Mouse (Mus musculus): ENCODE results near the gene Atp6v1a. TPM values are rescaled to one million over a fixed set of nuclear protein-coding genes. Genes with fewer than 3 reads are reported as not detected.
A peak's percentile ranks its signal among the peaks of the same experiment; 100 is the strongest.

Atp6v1a gene
- polyA plus RNA-seq, 1 experiment, result 271 TPM

- H3K27ac ChIP-seq (ENCODE audit: insufficient read depth, low read depth, low read length), result no peak overlapping the region
- no peak overlapping the region for H3K4me3 ChIP-seq (ENCODE audit: insufficient read depth, low read length)
- no peaks in the 10 kb centered on the region for H3K4me1 ChIP-seq (ENCODE audit: control insufficient read depth, insufficient read depth, low read length)
- TF ChIP-seq CTCF (IDR thresholded peaks at IDR 0.05; ENCODE audit: low read depth, low read length), result peak; percentile 28; the same call in 1 of the 2 replicates
- no peak for TF ChIP-seq POLR2A (IDR thresholded peaks at IDR 0.05; ENCODE audit: borderline replicate concordance, low read depth, low read length)
These were observed 100.4 kb downstream of the Atp6v1a start for GRCm38 (mm10) chr16:44039112-44039511.

Other genes with a start within 250 kb of the Atp6v1a start
- 7.5 and 9.5 TPM in 2 replicates for gene Ccdc191, start 249.9 kb downstream of the Atp6v1a start, polyA plus RNA-seq (2012; ENCODE audit: insufficient read depth, insufficient read length, missing spikeins)
- 7.3 and 11.9 TPM in 2 replicates for gene Qtrt2, start 212.9 kb downstream of the Atp6v1a start, polyA plus RNA-seq (2012; ENCODE audit: insufficient read depth, insufficient read length, missing spikeins)
- 1.3 and 1.6 TPM in 2 replicates for gene Zdhhc23, start 159.9 kb downstream of the Atp6v1a start, polyA plus RNA-seq (2012; ENCODE audit: insufficient read depth, insufficient read length, missing spikeins)
- 0.39 TPM in 1 of 2 replicates, not detected in the other for gene Gramd1c, start 76.4 kb downstream of the Atp6v1a start, polyA plus RNA-seq (2012; ENCODE audit: insufficient read depth, insufficient read length, missing spikeins)
- gene Naa50, start 125 bp upstream of the Atp6v1a start, polyA plus RNA-seq (2012; ENCODE audit: insufficient read depth, insufficient read length, missing spikeins), result 67.2 TPM in 2 replicates
- gene Usf3, start 33.5 kb upstream of the Atp6v1a start, polyA plus RNA-seq (2012; ENCODE audit: insufficient read depth, insufficient read length, missing spikeins), result 13.6 and 18.4 TPM in 2 replicates
- gene Sidt1, start 193.5 kb upstream of the Atp6v1a start, polyA plus RNA-seq (2012; ENCODE audit: insufficient read depth, insufficient read length, missing spikeins), result not detected in 2 replicates
- 22.5 and 24.1 TPM in 2 replicates for gene Spice1, start 207.4 kb upstream of the Atp6v1a start, polyA plus RNA-seq (2012; ENCODE audit: insufficient read depth, insufficient read length, missing spikeins)